Mouse (Mus musculus): ENCODE measurements around the gene Mmadhc. TPM values are rescaled to one million over a fixed set of nuclear protein-coding genes. Genes with fewer than 3 reads are reported as not detected.

The Mmadhc gene
- 22.8 and 51.6 TPM in 2 replicates for polyA plus RNA-seq (2012; rRNA removed; ENCODE audit: low replicate concordance)

GRCm38 (mm10) chr2:50296109-50296986 lies at the start of gene Mmadhc:
Gene Mmadhc, minus strand, starts transcription at chr2:50296801.

Other genes starting within 250 kb of the Mmadhc start
- gene Lypd6, start 230.4 kb downstream of the Mmadhc start, polyA plus RNA-seq (2012; rRNA removed; ENCODE audit: low replicate concordance) = 2.1 and 4.4 TPM in 2 replicates

Measured in duodenum, adult 2 months (tissue).